Mouse (Mus musculus): ENCODE measurements around the gene Dbndd2. TPM values are rescaled to one million over a fixed set of nuclear protein-coding genes. Genes with fewer than 3 reads are reported as not detected.

Dbndd2 gene
- polyA plus RNA-seq, 1 experiment, result 75.8 TPM

GRCm38 (mm10) chr2:164521841-164522240 lies 35.9 kb downstream of the Dbndd2 start:
- H3K4me3 ChIP-seq (ENCODE audit: insufficient read depth, low read length), result peak overlapping the region; percentile 14
- H3K27ac ChIP-seq (ENCODE audit: insufficient read depth, low read depth, low read length), result no peak overlapping the region
- peaks cover 25% of the 10 kb centered on the region for H3K4me1 ChIP-seq (ENCODE audit: control insufficient read depth, insufficient read depth, low read length)
- TF ChIP-seq POLR2A (IDR thresholded peaks at IDR 0.05; ENCODE audit: borderline replicate concordance, low read depth, low read length) (no peak), CTCF (IDR thresholded peaks at IDR 0.05; ENCODE audit: low read depth, low read length) (no peak)

GRCm38 (mm10) chr2:164522280-164522679 lies 36.4 kb downstream of the Dbndd2 start:
- Histone ChIP-seq H3K27ac (ENCODE audit: insufficient read depth, low read depth, low read length) (no peak overlapping the region), H3K4me3 (ENCODE audit: insufficient read depth, low read length) (peak overlapping the region; percentile 14), H3K4me1 (ENCODE audit: control insufficient read depth, insufficient read depth, low read length) (peaks cover 25% of the 10 kb centered on the region)
- no peak for TF ChIP-seq CTCF (IDR thresholded peaks at IDR 0.05; ENCODE audit: low read depth, low read length)
- TF ChIP-seq POLR2A (IDR thresholded peaks at IDR 0.05; ENCODE audit: borderline replicate concordance, low read depth, low read length), result no peak

- TF ChIP-seq POLR2A (IDR thresholded peaks at IDR 0.05; ENCODE audit: borderline replicate concordance, low read depth, low read length) (no peak), CTCF (IDR thresholded peaks at IDR 0.05; ENCODE audit: low read depth, low read length) (no peak)
- no peak overlapping the region for H3K27ac ChIP-seq (ENCODE audit: insufficient read depth, low read depth, low read length)
- no peak overlapping the region for H3K4me3 ChIP-seq (ENCODE audit: insufficient read depth, low read length)
- peaks cover 25% of the 10 kb centered on the region for H3K4me1 ChIP-seq (ENCODE audit: control insufficient read depth, insufficient read depth, low read length)
Measured at GRCm38 (mm10) chr2:164523301-164523773, 37.4 kb downstream of the Dbndd2 start.

GRCm38 (mm10) chr2:164528557-164528956 lies 42.7 kb downstream of the Dbndd2 start:
- Histone ChIP-seq H3K4me3 (ENCODE audit: insufficient read depth, low read length) (no peak overlapping the region), H3K27ac (ENCODE audit: insufficient read depth, low read depth, low read length) (no peak overlapping the region), H3K4me1 (ENCODE audit: control insufficient read depth, insufficient read depth, low read length) (peaks cover 9% of the 10 kb centered on the region; the same call in 1 of the 2 replicates)
- no peak for TF ChIP-seq CTCF (IDR thresholded peaks at IDR 0.05; ENCODE audit: low read depth, low read length)
- no peak for TF ChIP-seq POLR2A (IDR thresholded peaks at IDR 0.05; ENCODE audit: borderline replicate concordance, low read depth, low read length)

GRCm38 (mm10) chr2:164531169-164531568 lies 45.3 kb downstream of the Dbndd2 start:
- H3K4me1 ChIP-seq (ENCODE audit: control insufficient read depth, insufficient read depth, low read length), result peaks cover 5% of the 10 kb centered on the region; the same call in 1 of the 2 replicates
- H3K27ac ChIP-seq (ENCODE audit: insufficient read depth, low read depth, low read length), result no peak overlapping the region
- H3K4me3 ChIP-seq (ENCODE audit: insufficient read depth, low read length), result no peak overlapping the region
- TF ChIP-seq CTCF (IDR thresholded peaks at IDR 0.05; ENCODE audit: low read depth, low read length) (peak; percentile 52), POLR2A (IDR thresholded peaks at IDR 0.05; ENCODE audit: borderline replicate concordance, low read depth, low read length) (no peak)

GRCm38 (mm10) chr2:164534315-164534714 lies 48.4 kb downstream of the Dbndd2 start:
- Histone ChIP-seq H3K4me3 (ENCODE audit: insufficient read depth, low read length) (no peak overlapping the region), H3K27ac (ENCODE audit: insufficient read depth, low read depth, low read length) (no peak overlapping the region), H3K4me1 (ENCODE audit: control insufficient read depth, insufficient read depth, low read length) (no peaks in the 10 kb centered on the region)
- TF ChIP-seq CTCF (IDR thresholded peaks at IDR 0.05; ENCODE audit: low read depth, low read length), result no peak
- TF ChIP-seq POLR2A (IDR thresholded peaks at IDR 0.05; ENCODE audit: borderline replicate concordance, low read depth, low read length), result no peak

GRCm38 (mm10) chr2:164537003-164537402 lies 51.1 kb downstream of the Dbndd2 start:
- Histone ChIP-seq H3K4me3 (ENCODE audit: insufficient read depth, low read length) (no peak overlapping the region), H3K27ac (ENCODE audit: insufficient read depth, low read depth, low read length) (no peak overlapping the region), H3K4me1 (ENCODE audit: control insufficient read depth, insufficient read depth, low read length) (no peaks in the 10 kb centered on the region)
- TF ChIP-seq POLR2A (IDR thresholded peaks at IDR 0.05; ENCODE audit: borderline replicate concordance, low read depth, low read length), result no peak
- TF ChIP-seq CTCF (IDR thresholded peaks at IDR 0.05; ENCODE audit: low read depth, low read length), result no peak

GRCm38 (mm10) chr2:164540652-164541427 lies 54.9 kb downstream of the Dbndd2 start:
- no peak for TF ChIP-seq CTCF (IDR thresholded peaks at IDR 0.05; ENCODE audit: low read depth, low read length)
- TF ChIP-seq POLR2A (IDR thresholded peaks at IDR 0.05; ENCODE audit: borderline replicate concordance, low read depth, low read length), result no peak
- Histone ChIP-seq H3K4me1 (ENCODE audit: control insufficient read depth, insufficient read depth, low read length) (no peaks in the 10 kb centered on the region), H3K4me3 (ENCODE audit: insufficient read depth, low read length) (no peak overlapping the region), H3K27ac (ENCODE audit: insufficient read depth, low read depth, low read length) (no peak overlapping the region)

GRCm38 (mm10) chr2:164542132-164542531 lies 56.2 kb downstream of the Dbndd2 start:
- TF ChIP-seq POLR2A (IDR thresholded peaks at IDR 0.05; ENCODE audit: borderline replicate concordance, low read depth, low read length) (no peak), CTCF (IDR thresholded peaks at IDR 0.05; ENCODE audit: low read depth, low read length) (no peak)
- Histone ChIP-seq H3K4me1 (ENCODE audit: control insufficient read depth, insufficient read depth, low read length) (no peaks in the 10 kb centered on the region), H3K4me3 (ENCODE audit: insufficient read depth, low read length) (no peak overlapping the region), H3K27ac (ENCODE audit: insufficient read depth, low read depth, low read length) (no peak overlapping the region)

- TF ChIP-seq POLR2A (IDR thresholded peaks at IDR 0.05; ENCODE audit: borderline replicate concordance, low read depth, low read length) (no peak), CTCF (IDR thresholded peaks at IDR 0.05; ENCODE audit: low read depth, low read length) (no peak)
- H3K27ac ChIP-seq (ENCODE audit: insufficient read depth, low read depth, low read length), result no peak overlapping the region
- H3K4me1 ChIP-seq (ENCODE audit: control insufficient read depth, insufficient read depth, low read length), result no peaks in the 10 kb centered on the region
- H3K4me3 ChIP-seq (ENCODE audit: insufficient read depth, low read length), result no peak overlapping the region
Measured at GRCm38 (mm10) chr2:164542598-164542997, 56.7 kb downstream of the Dbndd2 start.

Other genes starting within 250 kb of the Dbndd2 start
- gene Svs2, start 247.6 kb upstream of the Dbndd2 start, polyA plus RNA-seq (2012; ENCODE audit: insufficient read depth, insufficient read length, missing spikeins), result not detected in 2 replicates
- gene Svs3b, start 229.5 kb upstream of the Dbndd2 start, polyA plus RNA-seq (2012; ENCODE audit: insufficient read depth, insufficient read length, missing spikeins), result not detected in 2 replicates
- gene Svs4, start 207.6 kb upstream of the Dbndd2 start, polyA plus RNA-seq (2012; ENCODE audit: insufficient read depth, insufficient read length, missing spikeins), result not detected in 2 replicates
- gene Svs3a, start 196.8 kb upstream of the Dbndd2 start, polyA plus RNA-seq (2012; ENCODE audit: insufficient read depth, insufficient read length, missing spikeins), result not detected in 2 replicates
- gene Svs6, start 169.4 kb upstream of the Dbndd2 start, polyA plus RNA-seq (2012; ENCODE audit: insufficient read depth, insufficient read length, missing spikeins), result not detected in 2 replicates
- not detected in 2 replicates for gene Svs5, start 153.4 kb upstream of the Dbndd2 start, polyA plus RNA-seq (2012; ENCODE audit: insufficient read depth, insufficient read length, missing spikeins)
- gene Slpi, start 97.0 kb upstream of the Dbndd2 start, polyA plus RNA-seq (2012; ENCODE audit: insufficient read depth, insufficient read length, missing spikeins), result 2.1 and 2.3 TPM in 2 replicates
- not detected in 2 replicates for gene Rbpjl, start 83.0 kb upstream of the Dbndd2 start, polyA plus RNA-seq (2012; ENCODE audit: insufficient read depth, insufficient read length, missing spikeins)
- gene Matn4, start 80.9 kb upstream of the Dbndd2 start, polyA plus RNA-seq (2012; ENCODE audit: insufficient read depth, insufficient read length, missing spikeins), result not detected in 2 replicates
- gene Sdc4, start 42.2 kb upstream of the Dbndd2 start, polyA plus RNA-seq (2012; ENCODE audit: insufficient read depth, insufficient read length, missing spikeins), result 125 and 132 TPM in 2 replicates
- gene Sys1, start 29.1 kb upstream of the Dbndd2 start, polyA plus RNA-seq (2012; ENCODE audit: insufficient read depth, insufficient read length, missing spikeins), result 33.3 and 33.9 TPM in 2 replicates
- not detected in 2 replicates for gene Gm20458, start 25.1 kb upstream of the Dbndd2 start, polyA plus RNA-seq (2012; ENCODE audit: insufficient read depth, insufficient read length, missing spikeins)
- gene Trp53tg5, start 12.4 kb upstream of the Dbndd2 start, polyA plus RNA-seq (2012; ENCODE audit: insufficient read depth, insufficient read length, missing spikeins), result not detected in 2 replicates
- 58.5 and 80.9 TPM in 2 replicates for gene Pigt, start 11.4 kb downstream of the Dbndd2 start, polyA plus RNA-seq (2012; ENCODE audit: insufficient read depth, insufficient read length, missing spikeins)
- not detected in 2 replicates for gene Wfdc2, start 76.3 kb downstream of the Dbndd2 start, polyA plus RNA-seq (2012; ENCODE audit: insufficient read depth, insufficient read length, missing spikeins)
- gene Spint3, start 87.4 kb downstream of the Dbndd2 start, polyA plus RNA-seq (2012; ENCODE audit: insufficient read depth, insufficient read length, missing spikeins), result not detected in 2 replicates
- gene Wfdc6a, start 99.3 kb downstream of the Dbndd2 start, polyA plus RNA-seq (2012; ENCODE audit: insufficient read depth, insufficient read length, missing spikeins), result not detected in 2 replicates
- not detected in 2 replicates for gene Eppin, start 107.5 kb downstream of the Dbndd2 start, polyA plus RNA-seq (2012; ENCODE audit: insufficient read depth, insufficient read length, missing spikeins)
- not detected in 2 replicates for gene Wfdc6b, start 127.4 kb downstream of the Dbndd2 start, polyA plus RNA-seq (2012; ENCODE audit: insufficient read depth, insufficient read length, missing spikeins)
- not detected in 2 replicates for gene Wfdc8, start 127.5 kb downstream of the Dbndd2 start, polyA plus RNA-seq (2012; ENCODE audit: insufficient read depth, insufficient read length, missing spikeins)
- not detected in 2 replicates for gene Wfdc16, start 152.7 kb downstream of the Dbndd2 start, polyA plus RNA-seq (2012; ENCODE audit: insufficient read depth, insufficient read length, missing spikeins)
- not detected in 2 replicates for gene Wfdc10, start 169.9 kb downstream of the Dbndd2 start, polyA plus RNA-seq (2012; ENCODE audit: insufficient read depth, insufficient read length, missing spikeins)
- not detected in 2 replicates for gene Wfdc9, start 170.5 kb downstream of the Dbndd2 start, polyA plus RNA-seq (2012; ENCODE audit: insufficient read depth, insufficient read length, missing spikeins)
- not detected in 2 replicates for gene Wfdc11, start 188.0 kb downstream of the Dbndd2 start, polyA plus RNA-seq (2012; ENCODE audit: insufficient read depth, insufficient read length, missing spikeins)
- not detected in 2 replicates for gene Wfdc13, start 199.0 kb downstream of the Dbndd2 start, polyA plus RNA-seq (2012; ENCODE audit: insufficient read depth, insufficient read length, missing spikeins)
- not detected in 2 replicates for gene Spint4, start 212.4 kb downstream of the Dbndd2 start, polyA plus RNA-seq (2012; ENCODE audit: insufficient read depth, insufficient read length, missing spikeins)
- gene Spint5, start 229.2 kb downstream of the Dbndd2 start, polyA plus RNA-seq (2012; ENCODE audit: insufficient read depth, insufficient read length, missing spikeins), result not detected in 2 replicates